Mouse (Mus musculus) liver, embryonic 14.5 days (tissue): Measurements from ENCODE around the gene Magi1.

Source experiments
- CTCF ChIP-seq: IDR thresholded peaks from 2 replicates; pipeline ENCODE4 v1.5.1; 2016; ENCODE audit warnings: antibody characterized with exemption, low read depth, control low read depth
- EP300 ChIP-seq: IDR thresholded peaks from 2 replicates; pipeline ENCODE4 v1.6.1; 2016; ENCODE audit warnings: antibody characterized with exemption, low read depth

DNA sequence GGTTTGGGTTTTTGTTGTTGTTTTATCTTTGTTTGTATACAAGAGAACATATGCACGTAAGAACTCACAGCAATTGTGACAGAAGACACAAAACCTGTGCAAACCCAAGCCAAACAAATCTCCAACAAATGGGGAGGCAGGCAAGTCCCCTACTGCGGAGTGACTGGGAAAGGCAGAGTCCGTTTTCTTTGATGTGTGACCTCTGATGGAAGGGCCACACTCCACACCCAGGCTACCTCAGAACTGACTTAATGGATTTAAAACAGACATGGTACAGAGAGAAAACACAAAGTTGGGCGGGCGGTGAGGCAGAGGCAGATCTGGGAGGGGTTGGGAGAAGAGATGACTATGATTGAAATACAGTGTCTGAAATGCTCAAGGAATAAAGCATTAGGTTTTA lies 390.8 kb downstream of the Magi1 start:
- TF ChIP-seq EP300 (no peak), CTCF (no peak)
